Mouse (Mus musculus): ENCODE measurements at regions not wholly inside any gene's neighbourhood (a gene's known extent, or its start where the extent isn't known, plus 50 kb on each side); places are given as distances from the start of the nearest gene placed in this dataset.
"Not testable (repeated sequence)": the region's sequence is repeated elsewhere in the genome, so short reads cannot be mapped to it uniquely, and the experiment has no call there.

GRCm38 (mm10) chr4:131178642-131179041 lies 234.5 kb downstream of the Matn1 start:
- not testable (repeated sequence) for H3K4me1 ChIP-seq (replicated peaks; ENCODE audit: control insufficient read depth, insufficient read depth, low read length); H3K27ac ChIP-seq (ENCODE audit: low read depth, low read length); H3K9me3 ChIP-seq (ENCODE audit: control insufficient read depth, low read length); H3K4me3 ChIP-seq (ENCODE audit: low read depth, low read length); H3K27me3 ChIP-seq (ENCODE audit: control insufficient read depth, insufficient read depth, low read length); H3K36me3 ChIP-seq (ENCODE audit: control insufficient read depth, insufficient read depth, low read length); ATAC-seq (ENCODE audit: low FRiP score); H3K9ac ChIP-seq (ENCODE audit: low read depth, low read length); H3K4me2 ChIP-seq (replicated peaks; ENCODE audit: low read depth, low read length); DNase-seq (ENCODE audit: low spot score)
- 79% methylated on average over 5 of the region's 5 CpGs for whole genome bisulfite sequencing

GRCm38 (mm10) chr4:131188066-131188465 lies 243.9 kb downstream of the Matn1 start:
- Histone ChIP-seq H3K9ac (ENCODE audit: low read depth, low read length) (no peak overlapping the region), H3K4me2 (replicated peaks; ENCODE audit: low read depth, low read length) (no peak overlapping the region), H3K4me3 (ENCODE audit: low read depth, low read length) (no peak overlapping the region), H3K27ac (ENCODE audit: low read depth, low read length) (no peak overlapping the region), H3K9me3 (ENCODE audit: control insufficient read depth, low read length) (no peaks in the 10 kb centered on the region), H3K36me3 (ENCODE audit: control insufficient read depth, insufficient read depth, low read length) (no peaks in the 10 kb centered on the region), H3K4me1 (replicated peaks; ENCODE audit: control insufficient read depth, insufficient read depth, low read length) (no peaks in the 10 kb centered on the region), H3K27me3 (ENCODE audit: control insufficient read depth, insufficient read depth, low read length) (no peaks in the 10 kb centered on the region)
- WGBS: 84% methylated on average over 3 of the region's 3 CpGs
- ATAC-seq (ENCODE audit: low FRiP score) (no peak), DNase-seq (ENCODE audit: low spot score) (no peak)

- Histone ChIP-seq H3K9me3 (ENCODE audit: control insufficient read depth, low read length) (no peaks in the 10 kb centered on the region), H3K4me1 (replicated peaks; ENCODE audit: control insufficient read depth, insufficient read depth, low read length) (no peaks in the 10 kb centered on the region), H3K4me3 (ENCODE audit: low read depth, low read length) (no peak overlapping the region), H3K36me3 (ENCODE audit: control insufficient read depth, insufficient read depth, low read length) (no peaks in the 10 kb centered on the region), H3K27me3 (ENCODE audit: control insufficient read depth, insufficient read depth, low read length) (no peaks in the 10 kb centered on the region), H3K4me2 (replicated peaks; ENCODE audit: low read depth, low read length) (no peak overlapping the region), H3K27ac (ENCODE audit: low read depth, low read length) (no peak overlapping the region), H3K9ac (ENCODE audit: low read depth, low read length) (no peak overlapping the region)
- no peak for DNase-seq (ENCODE audit: low spot score)
- no peak for ATAC-seq (ENCODE audit: low FRiP score)
- 67% methylated on average over 13 of the region's 13 CpGs for WGBS
Measured at GRCm38 (mm10) chr4:131191106-131191880, 247.1 kb downstream of the Matn1 start.

DNA sequence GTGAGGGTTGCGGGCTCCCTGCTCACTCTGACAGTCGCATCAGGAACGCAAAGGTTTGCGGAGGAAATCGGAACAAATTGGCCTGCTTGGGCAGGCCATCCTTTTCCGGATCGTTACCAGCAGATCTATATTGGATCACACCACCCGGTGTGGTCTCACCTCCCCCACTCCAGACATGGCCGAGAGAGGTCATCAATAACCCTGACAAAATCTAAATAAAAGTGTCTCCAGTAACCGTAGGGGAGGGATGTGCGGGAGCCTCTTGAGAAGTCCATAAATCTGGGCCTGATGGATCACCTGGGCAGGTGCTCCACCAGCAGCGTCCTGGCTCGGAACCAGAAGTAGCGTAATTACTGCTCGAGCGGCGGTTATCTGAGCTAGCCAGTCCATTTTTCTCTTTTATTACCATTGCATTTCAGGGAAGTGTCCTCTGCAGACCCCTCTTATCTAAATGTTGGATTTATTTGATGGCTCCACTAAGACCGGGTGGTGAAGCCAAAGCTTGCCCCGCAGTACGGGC lies 249.8 kb downstream of the Matn1 start:
- no peaks in the 10 kb centered on the region for H3K9me3 ChIP-seq (ENCODE audit: control insufficient read depth, low read length)
- no peak for DNase-seq (ENCODE audit: low spot score)
- no peaks in the 10 kb centered on the region for H3K27me3 ChIP-seq (ENCODE audit: control insufficient read depth, insufficient read depth, low read length)
- no peak overlapping the region for H3K4me2 ChIP-seq (replicated peaks; ENCODE audit: low read depth, low read length)
- H3K4me3 ChIP-seq (ENCODE audit: low read depth, low read length): no peak overlapping the region
- no peaks in the 10 kb centered on the region for H3K4me1 ChIP-seq (replicated peaks; ENCODE audit: control insufficient read depth, insufficient read depth, low read length)
- 77% methylated on average over 20 of the region's 20 CpGs for WGBS
- no peaks in the 10 kb centered on the region for H3K36me3 ChIP-seq (ENCODE audit: control insufficient read depth, insufficient read depth, low read length)
- H3K27ac ChIP-seq (ENCODE audit: low read depth, low read length): no peak overlapping the region
- ATAC-seq (ENCODE audit: low FRiP score): no peak
- no peak overlapping the region for H3K9ac ChIP-seq (ENCODE audit: low read depth, low read length)

GRCm38 (mm10) chr4:131196147-131196546 lies 252.0 kb downstream of the Matn1 start:
- Histone ChIP-seq H3K27ac (ENCODE audit: low read depth, low read length) (no peak overlapping the region), H3K4me1 (replicated peaks; ENCODE audit: control insufficient read depth, insufficient read depth, low read length) (no peaks in the 10 kb centered on the region), H3K4me2 (replicated peaks; ENCODE audit: low read depth, low read length) (no peak overlapping the region), H3K27me3 (ENCODE audit: control insufficient read depth, insufficient read depth, low read length) (no peaks in the 10 kb centered on the region), H3K9ac (ENCODE audit: low read depth, low read length) (no peak overlapping the region), H3K36me3 (ENCODE audit: control insufficient read depth, insufficient read depth, low read length) (no peaks in the 10 kb centered on the region), H3K9me3 (ENCODE audit: control insufficient read depth, low read length) (no peaks in the 10 kb centered on the region), H3K4me3 (ENCODE audit: low read depth, low read length) (no peak overlapping the region)
- ATAC-seq (ENCODE audit: low FRiP score) (no peak), DNase-seq (ENCODE audit: low spot score) (no peak)
- 86% methylated on average over 4 of the region's 4 CpGs for WGBS

- 89% methylated on average over 12 of the region's 12 CpGs for WGBS
- DNase-seq (ENCODE audit: low spot score) (no peak), ATAC-seq (ENCODE audit: low FRiP score) (no peak)
- H3K9ac ChIP-seq (ENCODE audit: low read depth, low read length): no peak overlapping the region
- H3K4me2 ChIP-seq (replicated peaks; ENCODE audit: low read depth, low read length): no peak overlapping the region
- H3K9me3 ChIP-seq (ENCODE audit: control insufficient read depth, low read length): no peaks in the 10 kb centered on the region
- no peak overlapping the region for H3K27ac ChIP-seq (ENCODE audit: low read depth, low read length)
- H3K36me3 ChIP-seq (ENCODE audit: control insufficient read depth, insufficient read depth, low read length): no peaks in the 10 kb centered on the region
- no peaks in the 10 kb centered on the region for H3K27me3 ChIP-seq (ENCODE audit: control insufficient read depth, insufficient read depth, low read length)
- H3K4me3 ChIP-seq (ENCODE audit: low read depth, low read length): no peak overlapping the region
- H3K4me1 ChIP-seq (replicated peaks; ENCODE audit: control insufficient read depth, insufficient read depth, low read length): no peaks in the 10 kb centered on the region
Measured at GRCm38 (mm10) chr4:131203721-131204120, 259.5 kb downstream of the Matn1 start.

- Histone ChIP-seq H3K4me1 (replicated peaks; ENCODE audit: control insufficient read depth, insufficient read depth, low read length) (no peaks in the 10 kb centered on the region), H3K27ac (ENCODE audit: low read depth, low read length) (no peak overlapping the region), H3K9ac (ENCODE audit: low read depth, low read length) (no peak overlapping the region), H3K4me2 (replicated peaks; ENCODE audit: low read depth, low read length) (no peak overlapping the region), H3K9me3 (ENCODE audit: control insufficient read depth, low read length) (no peaks in the 10 kb centered on the region), H3K27me3 (ENCODE audit: control insufficient read depth, insufficient read depth, low read length) (no peaks in the 10 kb centered on the region), H3K36me3 (ENCODE audit: control insufficient read depth, insufficient read depth, low read length) (no peaks in the 10 kb centered on the region), H3K4me3 (ENCODE audit: low read depth, low read length) (no peak overlapping the region)
- DNase-seq (ENCODE audit: low spot score) (no peak), ATAC-seq (ENCODE audit: low FRiP score) (no peak)
- WGBS: 92% methylated on average over 3 of the region's 3 CpGs
Measured at GRCm38 (mm10) chr4:131204722-131205121, 260.5 kb downstream of the Matn1 start.

DNA sequence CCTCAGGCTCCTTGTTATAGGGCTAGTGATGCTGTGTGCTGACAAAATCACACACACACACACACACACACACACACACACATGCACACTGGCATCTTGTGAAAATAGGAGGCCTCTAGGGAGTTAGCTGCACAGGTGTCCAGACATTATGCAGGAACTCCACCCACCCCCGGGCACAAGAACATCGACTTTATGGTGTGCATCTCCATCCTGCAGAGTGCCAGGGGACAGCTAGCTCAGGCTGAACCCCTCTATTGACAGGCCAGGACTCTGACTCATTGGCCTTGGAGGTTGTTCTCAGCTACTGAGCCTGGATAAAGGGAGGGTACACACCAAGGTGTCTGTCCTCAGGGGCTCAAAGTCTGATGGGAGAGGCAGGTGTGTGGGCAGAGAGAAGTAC lies 260.9 kb downstream of the Matn1 start:
- WGBS: 79% methylated on average over 2 of the region's 2 CpGs
- H3K4me3 ChIP-seq (ENCODE audit: low read depth, low read length): no peak overlapping the region
- H3K9ac ChIP-seq (ENCODE audit: low read depth, low read length): no peak overlapping the region
- H3K4me1 ChIP-seq (replicated peaks; ENCODE audit: control insufficient read depth, insufficient read depth, low read length): no peaks in the 10 kb centered on the region
- no peak overlapping the region for H3K27ac ChIP-seq (ENCODE audit: low read depth, low read length)
- no peaks in the 10 kb centered on the region for H3K36me3 ChIP-seq (ENCODE audit: control insufficient read depth, insufficient read depth, low read length)
- H3K9me3 ChIP-seq (ENCODE audit: control insufficient read depth, low read length): no peaks in the 10 kb centered on the region
- DNase-seq (ENCODE audit: low spot score) (no peak), ATAC-seq (ENCODE audit: low FRiP score) (no peak)
- H3K4me2 ChIP-seq (replicated peaks; ENCODE audit: low read depth, low read length): no peak overlapping the region
- H3K27me3 ChIP-seq (ENCODE audit: control insufficient read depth, insufficient read depth, low read length): no peaks in the 10 kb centered on the region

- H3K27ac ChIP-seq (ENCODE audit: low read depth, low read length): no peak overlapping the region
- no peak overlapping the region for H3K4me2 ChIP-seq (replicated peaks; ENCODE audit: low read depth, low read length)
- H3K9me3 ChIP-seq (ENCODE audit: control insufficient read depth, low read length): no peaks in the 10 kb centered on the region; the same call in 1 of the 2 replicates
- ATAC-seq (ENCODE audit: low FRiP score) (no peak), DNase-seq (ENCODE audit: low spot score) (no peak)
- H3K27me3 ChIP-seq (ENCODE audit: control insufficient read depth, insufficient read depth, low read length): no peaks in the 10 kb centered on the region
- no peak overlapping the region for H3K9ac ChIP-seq (ENCODE audit: low read depth, low read length)
- H3K4me1 ChIP-seq (replicated peaks; ENCODE audit: control insufficient read depth, insufficient read depth, low read length): no peaks in the 10 kb centered on the region
- 74% methylated on average over 4 of the region's 4 CpGs for WGBS
- no peaks in the 10 kb centered on the region for H3K36me3 ChIP-seq (ENCODE audit: control insufficient read depth, insufficient read depth, low read length)
- H3K4me3 ChIP-seq (ENCODE audit: low read depth, low read length): no peak overlapping the region
Measured at GRCm38 (mm10) chr4:131205685-131206084, 261.5 kb downstream of the Matn1 start.

Data from hindbrain, embryonic 11.5 days (tissue).